Mouse (Mus musculus): ENCODE results near the gene Ncor2.

DNA sequence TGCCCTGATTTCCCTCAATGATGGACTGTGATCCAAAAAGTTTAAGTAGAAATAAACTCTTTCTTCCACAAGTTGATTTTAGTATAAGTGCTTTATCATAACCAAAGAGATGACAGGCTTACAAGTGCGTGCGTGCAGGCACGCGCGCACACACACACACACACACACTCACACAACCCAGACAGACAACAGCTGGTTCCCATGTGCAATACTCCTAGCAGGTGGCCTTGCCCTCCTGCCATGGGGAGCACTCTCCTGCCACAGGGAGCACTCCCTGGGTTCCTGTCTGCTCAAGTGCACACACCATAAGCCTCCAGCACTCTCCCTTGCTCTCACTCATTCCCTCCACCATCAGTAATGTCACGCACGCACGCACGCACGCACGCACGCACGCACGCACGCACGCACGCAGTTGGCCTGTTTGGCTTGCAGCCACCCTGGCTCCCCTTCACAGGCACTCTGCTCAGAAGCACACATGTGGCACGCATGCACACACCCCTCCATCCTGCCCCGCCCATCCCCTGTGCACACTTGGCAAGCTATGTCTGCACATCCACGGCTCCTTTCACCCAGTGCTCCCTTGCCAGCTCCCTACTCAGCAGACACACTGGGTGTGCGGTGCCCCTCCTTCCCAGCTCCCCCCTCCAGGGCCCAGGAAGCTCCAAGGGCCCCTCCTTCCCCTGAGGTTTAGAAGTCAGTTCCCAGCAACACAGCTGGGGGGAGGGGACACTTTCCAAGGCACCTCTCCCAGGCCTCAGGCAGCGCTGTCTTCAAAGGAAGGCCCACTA is 22.4 kb downstream of the Ncor2 start:
- TF ChIP-seq HCFC1 (IDR thresholded peaks at IDR 0.05; ENCODE audit: borderline replicate concordance, insufficient read depth, low read length) (no peak), ZNF384 (IDR thresholded peaks at IDR 0.05; ENCODE audit: low read depth, low read length) (no peak), MAFK (IDR thresholded peaks at IDR 0.05; ENCODE audit: insufficient read depth, low read depth, low read length) (no peak)
